Mouse (Mus musculus) ovary, postnatal 14 days (tissue): ENCODE data around the gene Ctsa.
"Not testable (repeated sequence)": the region's sequence is repeated elsewhere in the genome, so short reads cannot be mapped to it uniquely, and the experiment has no call there.

Experiments used
- DNase-seq: peaks from one replicate; pipeline ENCODE4 v3.0.0; 2022; ENCODE audit warnings: low spot score

Gene Ctsa

DNA sequence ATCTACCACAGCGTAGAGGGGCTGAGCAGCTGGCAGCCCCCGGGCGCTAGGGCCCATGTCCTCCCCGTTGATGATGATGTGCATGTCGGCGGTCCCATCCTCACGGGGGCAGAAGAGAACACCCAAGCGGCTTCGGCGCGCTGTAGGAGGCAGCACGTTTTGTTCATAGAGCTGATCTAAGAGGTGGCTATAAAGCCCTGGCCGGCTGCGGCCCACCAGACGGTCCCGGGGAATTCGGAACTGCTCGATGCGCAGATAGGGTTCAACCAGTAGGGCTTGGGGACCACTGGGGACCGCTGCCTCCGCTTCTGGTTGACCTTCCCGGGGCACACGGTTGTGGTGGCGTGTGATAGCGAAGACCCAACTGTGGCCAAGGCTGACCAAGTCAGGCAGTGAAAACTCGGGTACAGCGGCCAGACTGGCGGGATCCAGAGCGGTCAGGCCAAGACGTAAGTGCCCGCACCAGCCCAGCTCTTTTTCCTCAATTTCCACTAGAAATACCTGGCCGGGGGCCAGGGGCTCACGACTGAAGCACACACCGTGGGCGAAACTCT, at the start of gene Ctsa:
Gene Ctsa (plus strand): TSS at position 126 of the 554 bp plus-strand sequence.
- DNase-seq = peak; percentile 66

DNA sequence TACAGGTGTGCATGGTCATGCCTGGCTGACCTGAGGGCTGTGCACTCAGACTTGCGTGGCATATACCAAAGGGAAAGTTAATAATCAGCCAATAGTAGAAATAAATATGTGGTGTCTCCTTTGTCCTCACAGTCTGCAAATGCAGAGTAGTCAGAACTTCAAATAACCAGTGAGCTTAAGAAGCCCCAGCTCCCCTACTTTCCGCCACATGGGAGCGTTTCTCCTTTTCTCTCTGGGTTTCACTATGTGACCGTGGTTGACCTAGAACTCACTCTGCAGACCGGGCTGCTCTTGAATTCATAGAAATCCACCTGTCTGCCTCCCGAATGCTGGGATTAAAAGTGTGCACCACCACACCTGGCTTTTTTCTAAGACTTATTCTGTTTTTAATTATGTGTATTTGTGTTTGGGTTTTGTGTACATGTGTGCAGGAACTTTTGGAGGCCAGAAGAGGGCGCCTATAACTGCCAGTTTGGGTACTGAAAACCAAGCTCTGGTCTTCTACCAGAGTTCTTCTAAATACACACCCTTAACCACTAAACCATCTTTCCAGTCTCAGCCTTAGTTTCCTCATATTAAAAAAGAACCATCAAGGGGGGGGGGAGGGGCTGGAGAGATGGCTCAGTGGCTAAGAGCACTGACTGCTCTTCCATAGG, 48.6 kb upstream of the Ctsa start:
- no peak for DNase-seq

DNA sequence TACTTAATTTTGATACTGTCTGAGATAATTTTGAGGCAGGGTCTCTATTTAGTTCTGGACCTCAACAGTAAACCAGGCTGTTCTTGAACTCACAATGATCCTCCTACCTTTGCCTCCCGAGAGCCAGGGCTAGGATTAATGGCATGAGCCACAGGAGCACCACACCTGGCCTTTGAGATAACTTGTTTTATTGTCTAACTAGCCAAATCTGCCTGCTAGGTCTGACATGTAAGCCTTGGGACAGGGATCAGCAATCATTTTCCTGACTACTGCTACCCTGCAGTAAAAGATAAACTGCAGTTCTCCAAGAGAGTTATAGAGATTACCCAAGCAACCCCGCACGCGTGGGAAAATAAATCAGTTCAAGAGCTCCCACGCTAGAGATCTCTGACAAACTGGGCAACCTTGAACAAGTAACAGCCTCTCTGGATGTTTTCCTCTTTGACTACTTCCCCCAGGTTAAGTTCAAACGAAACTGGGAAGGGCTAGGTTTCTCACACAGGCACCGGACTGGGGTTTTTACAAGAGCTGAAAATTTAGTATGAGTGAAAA, 47.7 kb upstream of the Ctsa start:
- no peak for DNase-seq

DNA sequence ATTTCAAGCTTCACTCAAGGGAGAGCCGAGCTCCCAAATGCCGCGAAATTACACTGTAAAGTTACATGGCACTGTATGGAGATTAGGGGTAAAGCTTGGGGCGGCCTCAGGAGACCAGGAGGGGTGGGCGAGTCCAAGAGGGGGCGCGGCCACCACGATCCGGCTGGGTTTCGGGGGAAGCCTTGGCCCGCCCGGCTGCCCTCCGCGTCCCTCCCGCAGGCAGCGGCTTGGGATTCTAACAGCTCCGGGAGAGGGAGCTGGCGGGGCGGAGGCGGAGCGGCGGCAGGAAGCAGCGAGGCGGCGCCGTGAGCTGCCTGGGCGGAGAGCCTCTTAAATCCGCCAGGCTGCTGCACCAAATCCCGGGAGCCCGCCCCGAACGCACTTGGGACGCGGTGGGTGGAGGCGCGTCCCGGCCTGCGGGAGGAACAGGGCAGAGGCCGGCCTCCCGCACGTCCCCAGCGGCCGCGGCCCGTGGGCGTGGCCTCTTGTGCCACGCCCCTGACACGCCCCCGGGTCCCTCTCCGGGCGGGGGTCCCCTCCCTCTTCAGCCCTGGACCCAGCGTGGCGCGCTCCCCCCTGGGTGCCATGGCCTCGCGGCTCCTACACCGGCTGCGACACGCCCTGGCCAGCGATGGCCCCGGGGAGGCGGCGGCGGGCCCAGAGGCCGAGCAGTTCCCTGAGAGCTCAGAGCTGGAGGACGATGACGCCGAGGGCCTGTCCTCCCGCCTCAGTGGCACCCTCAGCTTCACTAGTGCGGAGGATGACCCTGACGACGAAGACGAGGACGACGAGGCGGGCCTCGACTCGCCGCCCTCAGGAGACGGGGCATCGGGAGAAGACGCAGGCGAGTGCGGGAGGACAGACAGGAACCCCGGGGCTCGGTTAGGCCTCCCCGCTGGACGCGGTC, 46.9 kb upstream of the Ctsa start, which contains the start of gene Snx21:
Gene Snx21 (plus strand): TSS at position 343 of the 907 bp plus-strand sequence.
- peak; percentile 77 for DNase-seq

DNA sequence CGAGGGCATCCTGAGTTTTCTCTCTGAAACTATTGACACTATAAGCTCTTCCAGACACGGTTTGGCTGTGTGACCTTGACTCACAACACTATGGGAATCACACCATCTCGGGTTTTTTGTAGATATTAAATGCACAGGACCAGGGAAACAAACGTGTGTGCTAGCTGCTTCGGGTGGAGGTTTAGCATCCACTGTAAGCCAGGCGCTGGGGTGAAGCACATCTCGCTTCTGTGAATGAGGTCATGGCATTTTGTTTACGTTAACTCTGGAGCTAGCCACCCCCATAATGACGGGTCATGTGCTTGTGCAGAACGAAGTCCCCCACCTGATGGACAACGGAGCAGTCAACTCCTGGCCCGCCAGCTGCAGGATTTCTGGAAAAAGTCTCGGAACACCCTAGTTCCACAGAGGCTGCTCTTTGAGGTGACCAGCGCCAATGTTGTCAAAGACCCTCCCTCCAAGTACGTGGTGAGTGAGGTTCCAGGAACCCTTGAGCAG, 46.2 kb upstream of the Ctsa start:
- DNase-seq = no peak

DNA sequence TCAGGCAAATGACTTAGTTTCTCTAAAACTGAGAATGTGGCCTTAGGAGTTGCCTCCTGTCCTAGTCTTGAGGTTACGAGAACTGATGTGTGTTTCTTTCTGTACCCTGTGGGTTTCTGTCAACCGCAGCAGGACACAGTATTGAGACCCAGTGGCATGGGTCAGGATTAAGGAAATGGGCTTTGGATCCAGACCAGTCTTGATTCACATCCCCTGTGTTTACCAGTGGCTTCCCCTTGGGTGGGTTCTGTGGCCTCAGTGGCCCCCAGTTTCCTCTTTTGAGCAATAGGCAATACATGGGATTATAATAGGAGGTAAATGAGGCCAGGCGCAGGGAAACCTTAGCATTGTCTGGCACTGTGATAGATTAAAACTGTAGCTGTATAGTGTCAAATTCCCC, 45.6 kb upstream of the Ctsa start:
- DNase-seq = no peak

DNA sequence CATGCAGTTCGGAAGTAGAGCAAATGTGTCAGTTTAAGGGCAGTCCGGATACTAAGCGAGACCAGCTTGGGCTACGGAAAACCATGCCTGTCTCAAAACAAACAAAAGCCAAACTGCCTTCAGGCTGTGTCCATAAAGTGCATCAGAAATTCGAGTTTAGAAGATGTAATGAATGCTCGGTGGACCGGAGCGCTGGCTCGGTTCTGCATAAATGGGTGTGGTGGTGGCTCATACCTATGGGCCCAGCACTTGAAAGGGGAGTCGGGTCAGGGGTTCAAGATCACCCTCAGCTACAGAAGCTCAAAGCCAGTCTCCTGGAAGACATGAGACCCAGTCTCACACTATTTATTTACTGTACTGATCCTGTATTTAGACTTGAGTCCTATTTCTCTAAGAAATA, 44.9 kb upstream of the Ctsa start:
- no peak for DNase-seq

DNA sequence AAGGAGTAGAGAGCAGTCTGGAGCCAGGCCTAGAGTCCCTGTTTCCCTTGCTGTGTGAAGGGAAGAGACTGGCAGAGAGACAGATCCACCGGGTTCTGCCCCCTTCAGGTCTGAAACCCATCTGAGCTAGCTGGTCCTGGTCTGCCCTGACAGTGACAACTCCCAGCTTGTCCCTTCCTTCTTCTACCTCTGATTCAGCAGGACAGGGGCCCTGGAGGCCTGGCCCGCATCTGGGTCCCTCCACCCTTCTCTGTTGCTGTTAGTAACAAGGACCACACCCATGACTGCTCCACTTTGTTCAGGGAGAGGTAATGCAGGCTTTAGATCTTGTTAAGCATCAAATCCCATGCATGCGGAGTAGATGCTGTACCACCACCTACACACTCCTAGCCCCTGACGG, 44.3 kb upstream of the Ctsa start:
- no peak for DNase-seq

DNA sequence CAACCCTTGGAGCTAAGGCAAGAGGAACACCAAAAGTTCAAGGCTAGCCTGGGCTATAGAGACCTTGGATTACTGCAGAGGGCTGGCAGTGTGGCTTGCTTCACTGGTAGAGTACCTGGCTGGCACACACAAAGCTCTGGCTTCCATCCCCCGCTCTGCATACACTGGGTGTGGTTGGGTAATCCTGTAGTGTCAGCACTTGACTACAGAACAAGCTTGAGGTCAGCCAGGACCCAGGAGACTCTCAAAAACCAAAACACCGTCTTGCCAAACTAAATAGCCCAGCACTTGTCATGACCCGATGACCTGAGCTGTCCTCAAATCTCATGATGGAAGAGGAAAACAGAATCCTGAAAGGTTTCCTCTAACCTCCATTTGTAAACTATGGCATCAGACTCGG, 42.2 kb upstream of the Ctsa start:
- DNase-seq = no peak

DNA sequence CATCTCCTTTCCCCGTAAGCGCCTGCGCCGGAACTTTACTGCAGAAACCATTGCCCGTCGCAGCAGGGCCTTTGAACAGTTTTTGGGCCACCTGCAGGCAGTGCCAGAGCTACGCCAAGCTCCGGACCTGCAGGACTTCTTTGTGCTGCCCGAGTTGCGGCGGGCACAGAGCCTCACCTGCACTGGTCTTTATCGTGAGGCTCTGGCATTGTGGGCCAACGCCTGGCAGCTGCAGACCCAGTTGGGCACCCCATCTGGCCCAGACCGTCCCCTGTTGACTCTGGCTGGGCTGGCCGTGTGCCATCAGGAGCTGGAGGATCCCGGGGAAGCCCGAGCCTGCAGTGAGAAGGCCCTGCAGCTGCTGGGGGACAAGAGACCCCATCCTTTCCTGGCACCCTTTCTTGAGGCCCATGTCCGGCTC, 40.8 kb upstream of the Ctsa start:
- DNase-seq = no peak

DNA sequence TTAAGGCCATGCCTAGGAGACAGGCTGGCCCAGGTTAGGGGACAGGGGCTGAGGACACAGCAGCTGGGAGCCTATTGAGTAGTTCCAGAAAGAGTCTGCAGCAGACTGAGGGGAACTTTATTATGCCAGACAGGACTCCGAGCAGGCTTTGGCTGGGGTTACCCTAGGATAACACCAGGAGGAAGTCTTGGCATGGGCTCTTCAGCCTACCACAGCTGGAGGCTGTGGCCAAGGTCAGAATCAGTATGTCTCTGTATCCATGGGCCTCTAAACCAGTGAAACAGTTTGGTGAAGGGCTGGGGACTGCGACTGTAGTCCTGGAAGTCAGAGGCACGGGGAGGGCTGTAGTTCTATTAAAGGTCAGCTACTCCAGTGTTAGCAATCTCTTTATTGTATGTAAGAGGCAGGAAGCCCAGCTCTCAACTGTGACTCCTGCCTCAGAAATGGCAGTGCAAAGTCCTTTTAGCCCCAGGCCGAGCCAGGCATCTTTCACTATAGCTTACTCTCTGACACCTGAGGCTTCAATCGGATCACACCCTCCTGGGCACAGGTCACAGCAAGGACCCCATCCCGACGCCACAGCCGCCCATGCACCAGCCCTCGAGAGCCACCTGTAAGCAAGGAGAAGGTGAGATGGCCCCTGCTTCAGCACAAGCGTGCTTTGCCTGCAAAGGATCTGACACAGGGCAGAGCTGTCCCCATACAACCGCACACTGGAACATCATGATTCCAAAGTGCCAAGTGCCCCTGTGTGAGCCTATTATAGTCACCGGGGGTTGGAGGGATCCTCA, 40.1 kb upstream of the Ctsa start:
- no peak for DNase-seq

DNA sequence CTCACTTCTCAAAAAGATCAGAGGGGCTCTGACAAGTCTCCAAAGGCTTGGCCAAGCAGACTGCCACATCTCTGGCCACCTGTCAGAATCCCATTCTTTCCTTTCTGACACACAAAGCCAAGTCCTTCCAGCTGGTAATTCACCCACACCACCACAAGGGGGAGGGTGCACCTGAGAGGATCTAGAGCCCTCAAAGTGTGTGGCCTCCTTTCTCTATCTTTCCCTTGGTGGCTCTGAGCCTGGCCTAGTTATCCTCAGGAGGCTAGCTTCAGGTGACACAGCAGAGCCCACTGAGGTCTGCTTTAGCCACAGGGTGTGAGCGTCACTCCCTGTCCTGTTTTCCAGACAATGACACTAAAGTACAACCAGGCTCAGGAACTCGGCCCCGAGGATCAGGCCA, 39.4 kb upstream of the Ctsa start:
- DNase-seq = peak; percentile 47

DNA sequence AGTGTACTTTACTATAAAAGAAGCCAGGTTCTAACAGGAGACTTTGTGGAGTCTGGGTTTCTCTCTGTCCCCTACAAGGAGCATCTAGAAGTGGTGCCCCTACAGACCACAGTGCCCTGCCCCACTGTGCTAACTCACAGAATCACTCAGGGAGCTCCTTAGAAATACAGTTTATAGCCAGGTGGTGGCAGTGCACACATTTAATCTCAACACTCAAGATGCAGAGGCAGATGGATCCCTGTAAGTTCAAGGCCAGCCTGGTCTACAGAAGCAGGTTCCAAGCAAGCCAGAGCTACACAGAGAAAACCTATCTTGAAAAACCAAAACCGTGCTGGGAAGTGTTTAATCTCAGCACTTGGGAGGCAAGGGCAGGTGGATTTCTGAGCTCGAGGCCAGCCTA, 38.9 kb upstream of the Ctsa start:
- no peak for DNase-seq

DNA sequence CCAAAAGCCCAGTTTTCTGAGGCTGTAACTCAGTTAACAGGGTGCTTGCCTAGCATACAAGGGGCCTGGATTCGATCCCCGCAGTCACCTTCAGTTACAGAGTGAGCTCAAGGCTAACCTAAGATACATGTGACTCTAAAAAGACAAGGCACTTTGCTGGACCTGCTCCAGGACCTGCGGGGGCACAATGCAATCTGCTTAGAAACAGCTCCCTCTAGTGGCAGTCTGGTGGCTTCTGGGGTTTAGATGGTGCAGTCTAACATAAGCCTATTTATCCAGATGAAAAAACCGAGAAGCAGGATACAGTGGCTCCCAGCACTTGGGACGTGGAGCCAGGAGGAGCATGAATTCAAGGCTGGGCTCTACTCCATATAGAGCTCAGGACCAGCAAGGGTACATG, 38.4 kb upstream of the Ctsa start:
- DNase-seq = peak; percentile 82

DNA sequence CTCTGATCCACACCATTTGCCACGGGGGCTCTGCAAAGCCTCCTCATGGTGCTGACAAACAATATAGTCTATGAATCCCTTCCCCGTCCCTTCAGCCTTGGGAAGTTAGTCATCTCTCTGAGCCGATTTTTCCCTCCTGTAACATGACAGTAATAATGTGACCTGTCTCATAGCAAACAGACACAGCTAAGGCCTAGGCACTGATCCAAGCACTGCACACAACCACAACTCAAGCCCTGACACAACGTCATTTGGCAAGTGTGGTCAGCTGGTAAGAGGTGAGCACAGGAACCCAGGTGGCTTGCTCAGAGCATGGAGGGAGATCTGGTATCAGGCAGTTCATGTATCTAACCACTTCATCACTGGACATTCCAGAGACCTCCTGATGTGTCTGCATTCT, 36.8 kb upstream of the Ctsa start:
- no peak for DNase-seq

DNA sequence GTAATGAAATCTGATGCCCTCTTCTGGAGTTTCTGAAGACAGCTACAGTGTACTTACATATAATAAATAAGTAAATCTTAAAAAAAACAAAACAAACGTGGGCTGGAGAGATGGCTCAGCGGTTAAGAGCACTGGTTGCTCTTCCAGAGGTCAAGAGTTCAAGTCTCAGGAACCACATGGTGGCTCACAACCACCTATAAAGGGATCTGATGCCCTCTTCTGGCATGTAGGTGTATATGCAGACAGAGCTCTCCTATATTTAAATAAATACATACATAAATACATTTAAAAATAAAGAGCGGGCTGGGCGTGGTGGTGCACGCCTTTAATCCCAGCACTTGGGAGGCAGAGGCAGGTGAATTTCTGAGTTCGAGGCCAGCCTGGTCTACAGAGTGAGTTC, 34.1 kb upstream of the Ctsa start:
- not testable (repeated sequence) for DNase-seq

DNA sequence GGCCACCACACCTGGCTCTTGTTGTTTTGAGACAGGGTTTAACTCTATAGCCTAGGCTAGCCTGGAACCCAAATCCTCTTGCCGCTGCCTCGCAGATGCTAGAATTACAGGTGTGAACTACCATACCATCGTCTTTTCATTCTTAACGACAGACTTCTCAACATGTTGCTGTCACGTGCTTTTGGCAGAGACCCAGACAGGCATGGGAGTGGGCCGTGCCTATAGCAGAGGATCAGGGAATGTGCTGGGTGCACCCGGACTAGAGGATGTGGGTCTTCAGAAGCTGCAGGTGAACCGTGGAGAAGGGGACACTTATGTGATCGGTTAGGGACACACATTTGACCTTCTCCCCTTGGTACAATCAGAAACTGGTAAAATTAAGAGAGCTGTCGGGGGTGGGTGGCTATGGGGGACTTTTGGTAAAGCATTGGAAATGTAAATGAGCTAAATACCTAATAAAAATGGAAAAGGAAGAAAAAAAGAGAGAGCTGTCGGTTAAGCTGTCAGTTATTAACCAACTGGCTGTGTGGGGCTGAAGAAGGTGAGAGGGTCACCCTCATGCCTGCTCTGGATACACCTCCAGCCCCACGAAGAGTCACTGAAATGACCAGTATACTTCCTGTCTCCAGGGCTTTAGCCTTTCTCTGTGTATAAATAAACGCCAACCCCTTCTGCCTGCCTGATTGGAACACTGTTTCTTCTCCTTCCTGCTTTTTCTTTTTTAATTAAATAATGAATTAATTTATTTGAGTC, 32.2 kb upstream of the Ctsa start:
- no peak for DNase-seq

DNA sequence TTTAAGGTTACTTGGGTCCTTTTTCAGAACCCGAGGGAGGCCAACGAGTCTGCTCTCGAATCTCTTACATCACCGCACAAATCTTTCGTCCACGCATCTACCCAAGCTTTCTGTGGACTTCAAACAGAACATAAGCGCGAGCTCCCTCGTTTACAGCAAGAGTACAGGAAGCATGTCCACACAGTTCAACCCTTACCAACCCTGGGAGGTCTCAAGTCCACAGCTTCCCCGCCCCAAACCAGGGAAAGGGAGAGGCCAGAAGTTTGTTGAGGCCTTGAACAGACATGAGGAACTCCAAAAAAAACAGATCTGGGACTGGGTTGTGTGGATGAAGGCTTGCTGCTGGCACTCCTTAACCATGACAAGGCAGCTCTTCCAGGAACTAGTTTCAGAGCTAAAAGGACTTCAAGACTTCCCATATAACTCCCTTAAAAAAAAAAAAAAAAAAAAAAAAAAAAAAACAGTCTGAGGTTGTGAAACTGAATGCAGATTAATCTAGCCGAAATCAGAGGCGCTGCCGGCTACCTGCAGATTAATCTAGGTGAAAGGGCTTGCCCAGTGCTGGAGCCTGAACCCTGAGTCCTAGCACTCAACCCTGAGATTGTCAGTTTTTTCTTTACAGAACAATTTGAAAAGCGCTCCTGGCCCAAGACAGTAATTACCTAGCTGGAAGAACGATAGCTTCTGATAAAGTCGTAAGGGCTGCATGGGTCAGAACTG, 29.3 kb upstream of the Ctsa start:
- no peak for DNase-seq

DNA sequence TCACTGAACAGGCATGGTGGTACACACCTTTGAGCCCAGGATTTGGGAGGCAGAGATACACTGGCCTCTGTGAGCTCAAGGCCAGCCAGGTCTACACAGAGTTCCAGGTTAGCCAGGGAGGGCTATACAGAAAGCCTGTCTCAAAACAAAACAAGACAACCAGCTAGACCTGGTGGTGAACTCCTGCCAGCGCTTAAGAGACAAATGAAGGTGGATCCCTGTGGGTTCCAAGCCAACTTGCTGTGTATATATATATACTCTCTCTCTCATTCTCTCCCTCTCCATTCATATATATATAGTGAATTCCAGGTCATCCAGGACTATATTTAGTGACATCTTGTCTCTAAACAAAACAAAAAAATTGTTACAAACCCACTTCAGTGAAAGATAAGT, 28.8 kb upstream of the Ctsa start:
- DNase-seq = no peak

DNA sequence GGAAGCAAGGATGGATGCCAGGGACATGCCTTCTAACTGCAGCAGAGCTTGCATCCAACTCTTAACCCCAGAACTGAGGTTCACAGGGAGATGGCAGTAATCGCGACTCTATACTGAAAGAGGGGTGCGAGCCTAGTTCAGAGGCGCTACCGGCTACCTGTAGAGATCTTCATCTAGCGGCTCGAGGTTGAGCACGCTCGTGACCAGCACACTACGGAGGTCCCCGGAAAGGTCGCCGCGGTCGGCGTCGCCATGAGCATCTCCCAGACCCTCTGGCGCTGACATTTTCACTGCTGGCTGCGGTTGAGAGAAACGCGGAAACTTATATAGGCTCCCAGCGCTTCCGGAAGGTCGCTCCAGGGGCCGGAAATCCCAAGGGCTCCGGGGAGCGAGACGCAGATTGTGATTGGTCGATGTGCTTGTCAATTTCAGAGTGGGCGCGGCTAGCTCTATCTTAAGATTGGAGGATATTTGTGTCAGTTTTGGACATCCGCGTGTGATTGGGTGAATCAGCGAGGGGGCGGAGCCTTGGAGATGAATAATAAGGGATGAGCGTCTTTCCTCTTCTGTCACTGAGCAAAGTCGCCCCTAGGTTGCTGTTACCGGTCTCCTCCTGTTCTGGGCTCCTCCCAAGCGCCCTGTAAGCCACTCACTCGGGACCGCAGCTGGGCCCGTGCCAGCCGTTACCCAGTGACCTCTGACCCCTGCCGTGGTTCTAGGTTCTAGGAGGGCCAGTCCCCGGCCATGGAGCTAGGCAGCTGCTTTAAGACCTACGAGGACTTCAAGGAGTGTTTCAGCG, 27.9 kb upstream of the Ctsa start, which contains the start of the genes Acot8 and Zswim3:
Gene Acot8 (minus strand): TSS at position 350 of the 799 bp plus-strand sequence.
Gene Zswim3 (plus strand): TSS at position 566 of the 799 bp plus-strand sequence.
- peak; percentile 98 for DNase-seq
